Mouse (Mus musculus) embryonic facial prominence, embryonic 15.5 days (tissue): ENCODE measurements around the gene Mpo. TPM values are rescaled to one million over a fixed set of nuclear protein-coding genes. Genes with fewer than 3 reads are reported as not detected.

Experiments
- ATAC-seq: fragments of 200-750 bp; cut with Nextera tagmentation; 2 replicates; pipeline ENCODE4 v1.8.0; 2017; ENCODE audit warnings: low read depth, moderate TSS enrichment; ENCODE audit not compliant: insufficient number of reproducible peaks, low FRiP score, low TSS enrichment
- H3K27ac ChIP-seq: fragments of 300-500 bp; sonication (generic); replicated peaks from 2 replicates; pipeline ENCODE4 v1.5.1; 2015; ENCODE audit warnings: mild to moderate bottlenecking, inconsistent platforms
- H3K27me3 ChIP-seq: fragments of 300-500 bp; sonication (generic); 2 replicates; pipeline ENCODE4 v1.6.1; 2015; ENCODE audit warnings: inconsistent platforms
- H3K36me3 ChIP-seq: fragments of 300-500 bp; sonication (generic); 2 replicates; pipeline ENCODE4 v1.6.1; 2015; ENCODE audit warnings: mild to moderate bottlenecking, inconsistent platforms
- H3K4me1 ChIP-seq: fragments of 300-500 bp; sonication (generic); 2 replicates; pipeline ENCODE4 v1.6.1; 2015; ENCODE audit warnings: inconsistent platforms
- H3K4me2 ChIP-seq: fragments of 300-500 bp; sonication (generic); replicated peaks from 2 replicates; pipeline ENCODE4 v1.6.1; 2015; ENCODE audit warnings: mild to moderate bottlenecking, inconsistent platforms
- H3K4me3 ChIP-seq: fragments of 300-500 bp; sonication (generic); replicated peaks from 2 replicates; pipeline ENCODE4 v1.5.1; 2015; ENCODE audit warnings: mild to moderate bottlenecking, inconsistent platforms
- H3K9ac ChIP-seq: fragments of 300-500 bp; sonication (generic); 2 replicates; pipeline ENCODE4 v1.6.1; 2015; ENCODE audit warnings: inconsistent platforms
- H3K9me3 ChIP-seq: fragments of 300-500 bp; sonication (generic); replicated peaks from 2 replicates; pipeline ENCODE4 v1.6.1; 2016; ENCODE audit warnings: inconsistent platforms
- whole genome bisulfite sequencing: fragments of 180-500 bp; shearing (Covaris S2); methylation state at CpG from one replicate; pipeline ENCODE4 v1.1.7; 2015; 5-methylcytosine and 5-hydroxymethylcytosine counted together
- polyA plus RNA-seq: library from polyadenylated mRNA; unstranded; fragments of >200 nt; fragmentation: Nextera tagmentation; extraction: Ambion mirVana; gene quantifications from 2 replicates; pipeline ENCODE4 v1.2.1, GENCODE M21; 2015

Gene Mpo
- 0.85 and 1.1 TPM in 2 replicates for polyA plus RNA-seq

- Histone ChIP-seq H3K36me3 (no peaks in the 10 kb centered on the region), H3K27me3 (no peaks in the 10 kb centered on the region), H3K27ac (no peak within 1 kb of the TSS), H3K4me3 (no peak within 1 kb of the TSS), H3K4me2 (no peak within 1 kb of the TSS), H3K9me3 (no peaks in the 10 kb centered on the region), H3K4me1 (no peaks in the 10 kb centered on the region), H3K9ac (no peak within 1 kb of the TSS)
- 59% methylated on average over 3 of the region's 3 CpGs for WGBS
- no peak for ATAC-seq
Measured at GRCm38 (mm10) chr11:87793460-87793859, at the start of gene Mpo. TSS of gene Mpo (plus strand) at chr11:87793581.

GRCm38 (mm10) chr11:87743691-87744090, 49.7 kb upstream of the Mpo start:
- Histone ChIP-seq H3K4me2 (no peak overlapping the region), H3K4me1 (no peaks in the 10 kb centered on the region), H3K27me3 (no peaks in the 10 kb centered on the region), H3K9me3 (no peaks in the 10 kb centered on the region), H3K36me3 (peaks cover 48% of the 10 kb centered on the region), H3K4me3 (no peak overlapping the region), H3K27ac (no peak overlapping the region), H3K9ac (no peak overlapping the region)
- 98% methylated on average over 3 of the region's 3 CpGs for WGBS
- no peak for ATAC-seq

- 79% methylated on average over 4 of the region's 4 CpGs for WGBS
- Histone ChIP-seq H3K36me3 (peaks cover 43% of the 10 kb centered on the region), H3K9ac (no peak overlapping the region), H3K9me3 (no peaks in the 10 kb centered on the region), H3K4me2 (no peak overlapping the region), H3K4me3 (no peak overlapping the region), H3K27me3 (no peaks in the 10 kb centered on the region), H3K27ac (no peak overlapping the region), H3K4me1 (0 out of 2 replicates have a peak, but pooled peaks cover 5% of the 10 kb centered on the region)
- ATAC-seq = no peak
Measured at GRCm38 (mm10) chr11:87744964-87745363, 48.4 kb upstream of the Mpo start.

- H3K9ac ChIP-seq = no peak overlapping the region
- H3K9me3 ChIP-seq = no peaks in the 10 kb centered on the region
- peaks cover 34% of the 10 kb centered on the region for H3K36me3 ChIP-seq
- H3K4me2 ChIP-seq = no peak overlapping the region
- 74% methylated on average over 9 of the region's 9 CpGs for WGBS
- no peak for ATAC-seq
- H3K27me3 ChIP-seq = no peaks in the 10 kb centered on the region
- no peak overlapping the region for H3K4me3 ChIP-seq
- H3K4me1 ChIP-seq = 0 out of 2 replicates have a peak, but pooled peaks cover 5% of the 10 kb centered on the region
- H3K27ac ChIP-seq = no peak overlapping the region
Measured at GRCm38 (mm10) chr11:87745632-87746555, 47.5 kb upstream of the Mpo start.

- Histone ChIP-seq H3K9me3 (no peaks in the 10 kb centered on the region), H3K4me3 (no peak overlapping the region), H3K4me2 (no peak overlapping the region), H3K27me3 (no peaks in the 10 kb centered on the region), H3K36me3 (peaks cover 22% of the 10 kb centered on the region), H3K4me1 (0 out of 2 replicates have a peak, but pooled peaks cover 5% of the 10 kb centered on the region), H3K27ac (no peak overlapping the region), H3K9ac (no peak overlapping the region)
- 94% methylated on average over 5 of the region's 5 CpGs for WGBS
- no peak for ATAC-seq
Measured at GRCm38 (mm10) chr11:87747312-87747711, 46.1 kb upstream of the Mpo start.

GRCm38 (mm10) chr11:87747716-87748115, 45.7 kb upstream of the Mpo start:
- WGBS = 90% methylated on average over 7 of the region's 7 CpGs
- Histone ChIP-seq H3K9me3 (no peaks in the 10 kb centered on the region), H3K27ac (no peak overlapping the region), H3K36me3 (peaks cover 18% of the 10 kb centered on the region), H3K27me3 (no peaks in the 10 kb centered on the region), H3K4me3 (no peak overlapping the region), H3K4me2 (no peak overlapping the region), H3K4me1 (0 out of 2 replicates have a peak, but pooled peaks cover 5% of the 10 kb centered on the region), H3K9ac (no peak overlapping the region)
- no peak for ATAC-seq

GRCm38 (mm10) chr11:87748132-87749119, 45.0 kb upstream of the Mpo start:
- no peak overlapping the region; the same call in 1 of the 2 replicates for H3K4me2 ChIP-seq
- 38% methylated on average over 19 of the region's 19 CpGs for WGBS
- 0 out of 2 replicates have a peak overlapping the region, but pooled peaks have one; percentile 4 for H3K4me3 ChIP-seq
- 0 out of 2 replicates have a peak, but pooled peaks cover 5% of the 10 kb centered on the region for H3K4me1 ChIP-seq
- H3K27ac ChIP-seq = peak overlapping the region; percentile 22; the same call in 1 of the 2 replicates
- no peak for ATAC-seq
- no peaks in the 10 kb centered on the region for H3K9me3 ChIP-seq
- peaks cover 14% of the 10 kb centered on the region for H3K36me3 ChIP-seq
- H3K9ac ChIP-seq = no peak overlapping the region
- H3K27me3 ChIP-seq = no peaks in the 10 kb centered on the region

GRCm38 (mm10) chr11:87749192-87750042, 44.0 kb upstream of the Mpo start:
- H3K27me3 ChIP-seq = no peaks in the 10 kb centered on the region
- WGBS = 56% methylated on average over 18 of the region's 18 CpGs
- H3K9ac ChIP-seq = no peak overlapping the region
- no peaks in the 10 kb centered on the region for H3K9me3 ChIP-seq
- ATAC-seq = no peak
- peaks cover 4% of the 10 kb centered on the region for H3K36me3 ChIP-seq
- no peak overlapping the region for H3K4me2 ChIP-seq
- 0 out of 2 replicates have a peak, but pooled peaks cover 5% of the 10 kb centered on the region for H3K4me1 ChIP-seq
- no peak overlapping the region for H3K4me3 ChIP-seq
- peak overlapping the region; percentile 22; the same call in 1 of the 2 replicates for H3K27ac ChIP-seq

- Histone ChIP-seq H3K27me3 (no peaks in the 10 kb centered on the region), H3K4me2 (no peak overlapping the region), H3K9ac (no peak overlapping the region), H3K36me3 (no peaks in the 10 kb centered on the region), H3K4me3 (no peak overlapping the region), H3K27ac (no peak overlapping the region), H3K9me3 (no peaks in the 10 kb centered on the region), H3K4me1 (0 out of 2 replicates have a peak, but pooled peaks cover 5% of the 10 kb centered on the region)
- no peak for ATAC-seq
- WGBS = 80% methylated on average over 11 of the region's 11 CpGs
Measured at GRCm38 (mm10) chr11:87750043-87750421, 43.3 kb upstream of the Mpo start.

GRCm38 (mm10) chr11:87750521-87750920, 42.9 kb upstream of the Mpo start:
- H3K4me2 ChIP-seq = no peak overlapping the region
- H3K36me3 ChIP-seq = no peaks in the 10 kb centered on the region
- no peak for ATAC-seq
- H3K27me3 ChIP-seq = no peaks in the 10 kb centered on the region
- 0 out of 2 replicates have a peak, but pooled peaks cover 5% of the 10 kb centered on the region for H3K4me1 ChIP-seq
- no peak overlapping the region for H3K4me3 ChIP-seq
- no peaks in the 10 kb centered on the region for H3K9me3 ChIP-seq
- H3K27ac ChIP-seq = no peak overlapping the region
- WGBS = 55% methylated on average over 3 of the region's 3 CpGs
- H3K9ac ChIP-seq = no peak overlapping the region
